Mouse (Mus musculus): ENCODE results near the gene Car1. TPM values are rescaled to one million over a fixed set of nuclear protein-coding genes. Genes with fewer than 3 reads are reported as not detected.

Car1 gene
- 74.1 and 78.4 TPM in 2 replicates for polyA plus RNA-seq (2015; fragmentation: Nextera tagmentation; extraction: Ambion mirVana)

GRCm38 (mm10) chr3:14808211-14808610, at the start of gene Car1:
TSS of gene Car1 (minus strand) at chr3:14808368.
- 60% methylated on average over 1 of the region's 1 CpGs for WGBS (ENCODE audit: insufficient replicate concordance)
- DNase-seq: no peak
- Histone ChIP-seq H3K9ac (replicated peaks) (no peak within 1 kb of the TSS), H3K4me3 (ENCODE audit: low read depth, low read length) (no peak within 1 kb of the TSS), H3K9me3 (ENCODE audit: low read length) (no peaks in the 10 kb centered on the region), H3K4me1 (ENCODE audit: insufficient read depth) (no peaks in the 10 kb centered on the region), H3K4me2 (ENCODE audit: low read depth, low read length) (no peak within 1 kb of the TSS), H3K36me3 (replicated peaks; ENCODE audit: insufficient read depth, low read length) (no peaks in the 10 kb centered on the region), H3K27me3 (ENCODE audit: insufficient read depth, low read length) (no peaks in the 10 kb centered on the region), H3K27ac (ENCODE audit: low read depth) (no peak within 1 kb of the TSS)
- peak; percentile 82 for ATAC-seq
- TF ChIP-seq EP300 (IDR thresholded peaks at IDR 0.05; ENCODE audit: low read depth) (peak; percentile 94), CTCF (IDR thresholded peaks at IDR 0.05; ENCODE audit: low read depth) (no peak)

- WGBS (ENCODE audit: insufficient replicate concordance): 71% methylated on average over 3 of the region's 3 CpGs
- Histone ChIP-seq H3K9ac (replicated peaks) (no peak overlapping the region), H3K27ac (ENCODE audit: low read depth) (no peak overlapping the region), H3K4me2 (ENCODE audit: low read depth, low read length) (no peak overlapping the region), H3K27me3 (ENCODE audit: insufficient read depth, low read length) (no peaks in the 10 kb centered on the region), H3K4me1 (ENCODE audit: insufficient read depth) (0 out of 2 replicates have a peak, but pooled peaks cover 3% of the 10 kb centered on the region), H3K9me3 (ENCODE audit: low read length) (no peaks in the 10 kb centered on the region), H3K4me3 (ENCODE audit: low read depth, low read length) (no peak overlapping the region), H3K36me3 (replicated peaks; ENCODE audit: insufficient read depth, low read length) (no peaks in the 10 kb centered on the region)
- no peak for TF ChIP-seq EP300 (IDR thresholded peaks at IDR 0.05; ENCODE audit: low read depth)
- no peak for TF ChIP-seq CTCF (IDR thresholded peaks at IDR 0.05; ENCODE audit: low read depth)
- ATAC-seq (no peak), DNase-seq (no peak)
These were observed 49.7 kb upstream of the Car1 start for GRCm38 (mm10) chr3:14857874-14858273.

GRCm38 (mm10) chr3:14854446-14854845, 46.3 kb upstream of the Car1 start:
- H3K27me3 ChIP-seq (ENCODE audit: insufficient read depth, low read length): no peaks in the 10 kb centered on the region
- H3K4me3 ChIP-seq (ENCODE audit: low read depth, low read length): no peak overlapping the region
- 47% methylated on average over 1 of the region's 1 CpGs for WGBS (ENCODE audit: insufficient replicate concordance)
- H3K9ac ChIP-seq (replicated peaks): no peak overlapping the region
- no peaks in the 10 kb centered on the region for H3K4me1 ChIP-seq (ENCODE audit: insufficient read depth)
- no peaks in the 10 kb centered on the region for H3K9me3 ChIP-seq (ENCODE audit: low read length)
- H3K36me3 ChIP-seq (replicated peaks; ENCODE audit: insufficient read depth, low read length): no peaks in the 10 kb centered on the region
- H3K4me2 ChIP-seq (ENCODE audit: low read depth, low read length): no peak overlapping the region
- no peak for ATAC-seq
- no peak for DNase-seq
- H3K27ac ChIP-seq (ENCODE audit: low read depth): no peak overlapping the region
- TF ChIP-seq CTCF (IDR thresholded peaks at IDR 0.05; ENCODE audit: low read depth): no peak
- TF ChIP-seq EP300 (IDR thresholded peaks at IDR 0.05; ENCODE audit: low read depth): no peak

GRCm38 (mm10) chr3:14853966-14854365, 45.8 kb upstream of the Car1 start:
- WGBS (ENCODE audit: insufficient replicate concordance): 71% methylated on average over 5 of the region's 5 CpGs
- DNase-seq: no peak
- no peak overlapping the region for H3K27ac ChIP-seq (ENCODE audit: low read depth)

GRCm38 (mm10) chr3:14848587-14849254, 40.6 kb upstream of the Car1 start:
- TF ChIP-seq EP300 (IDR thresholded peaks at IDR 0.05; ENCODE audit: low read depth) (no peak), CTCF (IDR thresholded peaks at IDR 0.05; ENCODE audit: low read depth) (no peak)
- Histone ChIP-seq H3K27ac (ENCODE audit: low read depth) (no peak overlapping the region), H3K9me3 (ENCODE audit: low read length) (no peaks in the 10 kb centered on the region), H3K4me2 (ENCODE audit: low read depth, low read length) (no peak overlapping the region), H3K4me3 (ENCODE audit: low read depth, low read length) (no peak overlapping the region), H3K4me1 (ENCODE audit: insufficient read depth) (no peaks in the 10 kb centered on the region), H3K9ac (replicated peaks) (no peak overlapping the region), H3K27me3 (ENCODE audit: insufficient read depth, low read length) (no peaks in the 10 kb centered on the region), H3K36me3 (replicated peaks; ENCODE audit: insufficient read depth, low read length) (no peaks in the 10 kb centered on the region)
- WGBS (ENCODE audit: insufficient replicate concordance): 67% methylated on average over 2 of the region's 2 CpGs
- DNase-seq: no peak
- ATAC-seq: peak; percentile 57; the same call in 1 of the 2 replicates

More at GRCm38 (mm10) chr3:14853966-14854365, 45.8 kb upstream of the Car1 start:
- TF ChIP-seq CTCF (IDR thresholded peaks at IDR 0.05; ENCODE audit: low read depth) (no peak), EP300 (IDR thresholded peaks at IDR 0.05; ENCODE audit: low read depth) (no peak)
- Histone ChIP-seq H3K4me2 (ENCODE audit: low read depth, low read length) (no peak overlapping the region), H3K9ac (replicated peaks) (no peak overlapping the region), H3K9me3 (ENCODE audit: low read length) (no peaks in the 10 kb centered on the region), H3K27me3 (ENCODE audit: insufficient read depth, low read length) (no peaks in the 10 kb centered on the region), H3K36me3 (replicated peaks; ENCODE audit: insufficient read depth, low read length) (no peaks in the 10 kb centered on the region), H3K4me1 (ENCODE audit: insufficient read depth) (no peaks in the 10 kb centered on the region), H3K4me3 (ENCODE audit: low read depth, low read length) (no peak overlapping the region)
- no peak for ATAC-seq

- DNase-seq (no peak), ATAC-seq (no peak)
- no peaks in the 10 kb centered on the region for H3K36me3 ChIP-seq (replicated peaks; ENCODE audit: insufficient read depth, low read length)
- no peak overlapping the region for H3K9ac ChIP-seq (replicated peaks)
- H3K9me3 ChIP-seq (ENCODE audit: low read length): no peaks in the 10 kb centered on the region
- 61% methylated on average over 3 of the region's 3 CpGs for WGBS (ENCODE audit: insufficient replicate concordance)
- TF ChIP-seq EP300 (IDR thresholded peaks at IDR 0.05; ENCODE audit: low read depth) (no peak), CTCF (IDR thresholded peaks at IDR 0.05; ENCODE audit: low read depth) (no peak)
- no peak overlapping the region for H3K4me3 ChIP-seq (ENCODE audit: low read depth, low read length)
- H3K4me1 ChIP-seq (ENCODE audit: insufficient read depth): no peaks in the 10 kb centered on the region
- no peak overlapping the region for H3K4me2 ChIP-seq (ENCODE audit: low read depth, low read length)
- H3K27me3 ChIP-seq (ENCODE audit: insufficient read depth, low read length): no peaks in the 10 kb centered on the region
- no peak overlapping the region for H3K27ac ChIP-seq (ENCODE audit: low read depth)
These were observed 31.4 kb upstream of the Car1 start for GRCm38 (mm10) chr3:14839466-14840118.

All from liver, postnatal 0 days (tissue).